Mouse (Mus musculus): ENCODE results near the gene Chst3.

DNA sequence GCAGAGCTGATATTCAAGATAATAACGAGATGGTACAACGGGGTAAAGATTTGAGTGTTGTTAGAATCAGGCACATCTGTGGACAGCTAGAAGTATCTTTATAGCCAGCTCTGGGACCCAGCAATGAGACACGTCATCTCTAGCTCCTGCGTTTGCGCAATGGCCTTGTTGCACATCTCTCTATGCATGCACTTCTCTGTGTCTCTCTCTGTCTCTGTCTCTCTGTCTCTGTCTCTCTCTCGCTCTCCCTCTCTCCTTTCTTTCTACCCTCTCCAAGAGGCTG lies 56.1 kb downstream of the Chst3 start:
- TF ChIP-seq CTCF (IDR thresholded peaks at IDR 0.05; ENCODE audit: low read depth) (no peak), EP300 (IDR thresholded peaks at IDR 0.05; ENCODE audit: low read depth) (no peak)

Data from heart, postnatal 0 days (tissue).